ENCODE assay signal across 15 mouse cellular contexts in genomic region chr15:78438018-78438394, GRCm38 (mm10). TPM values are rescaled to one million over a fixed set of nuclear protein-coding genes. Genes with fewer than 3 reads are reported as not detected.
DNase-seq lines count a peak whose midpoint lies in the region; ATAC-seq and TF ChIP-seq lines count a peak whose summit lies in the region.
"Had no signal": no experiment of that assay in that cellular context is flagged by ENCODE, and none has a peak within 500 bp of the region (broad histone marks: within the 10 kb centered on the region; RNA-seq: fewer than 3 reads in every experiment).

No protein-coding gene starts in this region.

- H3K27ac ChIP-seq in gastrocnemius, adult 2 months: peak overlapping the region; percentile 77
- H3K27ac ChIP-seq in liver, postnatal 0 days (ENCODE audit: low read depth): peak overlapping the region; percentile 51; the same call in 1 of the 2 replicates
- H3K27ac ChIP-seq in liver, embryonic 11.5 days (ENCODE audit: low read depth, low read length): no peak overlapping the region
- H3K27ac ChIP-seq in limb, embryonic 10.5 days: peak overlapping the region; percentile 75

- no peaks in the 10 kb centered on the region for H3K9me3 ChIP-seq in liver, postnatal 0 days (ENCODE audit: low read length)
- no peaks in the 10 kb centered on the region for H3K9me3 ChIP-seq in liver, embryonic 11.5 days (ENCODE audit: control insufficient read depth, low read length)
- H3K9me3 ChIP-seq in limb, embryonic 10.5 days (replicated peaks): no peaks in the 10 kb centered on the region
- H3K9me3 ChIP-seq: forebrain, embryonic 13.5 days had no signal

- no peak overlapping the region for H3K4me3 ChIP-seq in gastrocnemius, adult 2 months
- no peak overlapping the region for H3K4me3 ChIP-seq in liver, postnatal 0 days (ENCODE audit: low read depth, low read length)
- H3K4me3 ChIP-seq in liver, embryonic 11.5 days (ENCODE audit: low read depth, low read length): no peak overlapping the region
- H3K4me3 ChIP-seq in limb, embryonic 10.5 days: no peak overlapping the region

- no peak overlapping the region for H3K4me2 ChIP-seq in liver, postnatal 0 days (ENCODE audit: low read depth, low read length)
- H3K4me2 ChIP-seq in liver, embryonic 11.5 days: no peak overlapping the region

- no peak overlapping the region for H3K9ac ChIP-seq in liver, postnatal 0 days (replicated peaks)
- no peak overlapping the region for H3K9ac ChIP-seq in liver, embryonic 11.5 days (ENCODE audit: low read depth, low read length)

- TF ChIP-seq CTCF in gastrocnemius, adult 2 months (IDR thresholded peaks at IDR 0.05): no peak
- TF ChIP-seq CTCF in liver, postnatal 0 days (IDR thresholded peaks at IDR 0.05; ENCODE audit: low read depth): no peak

- no peak for ATAC-seq in liver, postnatal 0 days
- ATAC-seq in liver, embryonic 11.5 days (replicated peaks; ENCODE audit: low FRiP score): no peak
- ATAC-seq: activated CD4-positive, CD25-positive, alpha-beta regulatory T cell, adult 4 months had no signal

- intact Hi-C loops in gastrocnemius, adult 2 months (cut with DNase I): no loop called here

- 50% methylated on average over 4 of the region's 4 CpGs for WGBS in liver, postnatal 0 days (ENCODE audit: insufficient replicate concordance)
- WGBS in liver, embryonic 11.5 days: 54% methylated on average over 4 of the region's 4 CpGs
- 49% methylated on average over 4 of the region's 4 CpGs for WGBS in limb, embryonic 10.5 days

- TF ChIP-seq EP300 in liver, postnatal 0 days (IDR thresholded peaks at IDR 0.05; ENCODE audit: low read depth): no peak

- H3K4me1 ChIP-seq in liver, postnatal 0 days (ENCODE audit: insufficient read depth): peaks cover 13% of the 10 kb centered on the region
- H3K4me1 ChIP-seq in liver, embryonic 11.5 days (replicated peaks; ENCODE audit: control insufficient read depth, insufficient read depth, low read length): peaks cover 15% of the 10 kb centered on the region
- H3K4me1 ChIP-seq in limb, embryonic 10.5 days: peaks cover 57% of the 10 kb centered on the region

- peaks cover 3% of the 10 kb centered on the region; the same call in 1 of the 2 replicates for H3K27me3 ChIP-seq in liver, postnatal 0 days (ENCODE audit: insufficient read depth, low read length)
- peaks cover 23% of the 10 kb centered on the region for H3K27me3 ChIP-seq in liver, embryonic 11.5 days (replicated peaks; ENCODE audit: control insufficient read depth, insufficient read depth, low read length)
- H3K27me3 ChIP-seq in limb, embryonic 10.5 days (ENCODE audit: low read depth, poor library complexity, severe bottlenecking): peaks cover 37% of the 10 kb centered on the region
- H3K27me3 ChIP-seq: forebrain, embryonic 13.5 days had no signal

- no peak for DNase-seq in gastrocnemius, adult 2 months
- no peak for DNase-seq in gastrocnemius, postnatal 10 days
- DNase-seq in liver, postnatal 0 days: no peak
- no peak for DNase-seq in liver, embryonic 11.5 days (ENCODE audit: low spot score)
- peak; percentile 82 for DNase-seq in adrenal gland, adult 8-10 months
- no peak for DNase-seq in limb, embryonic 10.5 days (ENCODE audit: low spot score)
- no peak for DNase-seq in urinary bladder, adult 18-20 months (ENCODE audit: low spot score in 2 of 2)
- DNase-seq in gastrocnemius, adult 18-20 months (ENCODE audit: low spot score): no peak
- DNase-seq: cerebellum, adult 8-10 months; liver; thymus, adult 2 months had no signal

- peaks cover 11% of the 10 kb centered on the region; the same call in 1 of the 2 replicates for H3K36me3 ChIP-seq in liver, postnatal 0 days (replicated peaks; ENCODE audit: insufficient read depth, low read length)
- no peaks in the 10 kb centered on the region for H3K36me3 ChIP-seq in liver, embryonic 11.5 days (ENCODE audit: control insufficient read depth, insufficient read depth, low read length)
- peaks cover 31% of the 10 kb centered on the region for H3K36me3 ChIP-seq in limb, embryonic 10.5 days

RNA-seq across cellular contexts. Expression of gene Kctd17, which starts 9.6 kb away (rescaled TPM):
- 10 to 100 TPM in 1 of 2 experiments, 1 to 10 TPM in 1; 8.9 to 17.2 TPM for total RNA-seq in gastrocnemius, adult 2 months (2021)
- 10 to 100 TPM; 48.7 to 62.2 TPM for total RNA-seq in gastrocnemius, postnatal 10 days (2021)
- 6.0 and 6.1 TPM in 2 replicates for polyA plus RNA-seq in liver, postnatal 0 days (2015; fragmentation: Nextera tagmentation; extraction: Ambion mirVana)
- polyA plus RNA-seq in liver, embryonic 11.5 days (2014; fragmentation: Nextera tagmentation; extraction: Ambion mirVana): 17.1 and 19.2 TPM in 2 replicates
- total RNA-seq in adrenal gland, adult 8-10 months (2022): 100 to 1,000 TPM in 2 of 4 experiments, 10 to 100 TPM in 2; 80.2 to 106 (median 96.4) TPM
- polyA plus RNA-seq in limb, embryonic 10.5 days (2016; fragmentation: Nextera tagmentation; extraction: Ambion mirVana): 42.8 and 49.9 TPM in 2 replicates
- total RNA-seq in gastrocnemius, adult 18-20 months (2021): 10 to 100 TPM in 1 of 2 experiments, 1 to 10 TPM in 1; 8.4 to 13.9 TPM

RNA-seq across cellular contexts. Expression of gene Tmprss6, which starts 30.4 kb away (rescaled TPM):
- not detected for total RNA-seq in gastrocnemius, adult 2 months (2021)
- total RNA-seq in gastrocnemius, postnatal 10 days (2021): under 1 TPM in 1 of 2 experiments, not detected in 1; 0.38 TPM
- 73.4 and 80.3 TPM in 2 replicates for polyA plus RNA-seq in liver, postnatal 0 days (2015; fragmentation: Nextera tagmentation; extraction: Ambion mirVana)
- 7.0 and 7.9 TPM in 2 replicates for polyA plus RNA-seq in liver, embryonic 11.5 days (2014; fragmentation: Nextera tagmentation; extraction: Ambion mirVana)
- total RNA-seq in adrenal gland, adult 8-10 months (2022): 1 to 10 TPM; 1.1 to 2.8 (median 2.0) TPM
- 0.06 TPM in 1 of 2 replicates, not detected in the other for polyA plus RNA-seq in limb, embryonic 10.5 days (2016; fragmentation: Nextera tagmentation; extraction: Ambion mirVana)
- total RNA-seq in gastrocnemius, adult 18-20 months (2021): under 1 TPM in 1 of 2 experiments, not detected in 1; 0.17 TPM
- total RNA-seq: midbrain, postnatal 0 days had no signal
- polyA plus RNA-seq: activated CD4-positive, CD25-positive, alpha-beta regulatory T cell, adult 4 months; forebrain, embryonic 13.5 days had no signal

RNA-seq across cellular contexts. Expression of gene Mpst, which starts 31.8 kb away (rescaled TPM):
- total RNA-seq in gastrocnemius, adult 2 months (2021): 10 to 100 TPM; 61.9 to 66.9 TPM
- 10 to 100 TPM; 34.6 to 40.5 TPM for total RNA-seq in gastrocnemius, postnatal 10 days (2021)
- 4.3 and 7.0 TPM in 2 replicates for polyA plus RNA-seq in liver, postnatal 0 days (2015; fragmentation: Nextera tagmentation; extraction: Ambion mirVana)
- 5.1 TPM in 2 replicates for polyA plus RNA-seq in liver, embryonic 11.5 days (2014; fragmentation: Nextera tagmentation; extraction: Ambion mirVana)
- total RNA-seq in adrenal gland, adult 8-10 months (2022): 10 to 100 TPM; 47.5 to 53.8 (median 49.3) TPM
- 1.1 and 2.1 TPM in 2 replicates for polyA plus RNA-seq in limb, embryonic 10.5 days (2016; fragmentation: Nextera tagmentation; extraction: Ambion mirVana)
- total RNA-seq in gastrocnemius, adult 18-20 months (2021): 10 to 100 TPM; 56.5 to 65.3 TPM

RNA-seq across cellular contexts. Expression of gene Tst, which starts 32.3 kb away (rescaled TPM):
- 10 to 100 TPM; 18.2 to 18.8 TPM for total RNA-seq in gastrocnemius, adult 2 months (2021)
- 10 to 100 TPM; 18.0 to 23.3 TPM for total RNA-seq in gastrocnemius, postnatal 10 days (2021)
- 361 and 363 TPM in 2 replicates for polyA plus RNA-seq in liver, postnatal 0 days (2015; fragmentation: Nextera tagmentation; extraction: Ambion mirVana)
- 95.3 and 98.9 TPM in 2 replicates for polyA plus RNA-seq in liver, embryonic 11.5 days (2014; fragmentation: Nextera tagmentation; extraction: Ambion mirVana)
- total RNA-seq in adrenal gland, adult 8-10 months (2022): 100 to 1,000 TPM; 288 to 361 (median 321) TPM
- 8.1 and 8.5 TPM in 2 replicates for polyA plus RNA-seq in limb, embryonic 10.5 days (2016; fragmentation: Nextera tagmentation; extraction: Ambion mirVana)
- total RNA-seq in gastrocnemius, adult 18-20 months (2021): 10 to 100 TPM; 21.7 to 24.2 TPM

RNA-seq across cellular contexts. Expression of gene Tex33, which starts 42.3 kb away (rescaled TPM):
- total RNA-seq in gastrocnemius, adult 2 months (2021): not detected
- total RNA-seq in gastrocnemius, postnatal 10 days (2021): not detected
- not detected in 2 replicates for polyA plus RNA-seq in liver, postnatal 0 days (2015; fragmentation: Nextera tagmentation; extraction: Ambion mirVana)
- not detected in 2 replicates for polyA plus RNA-seq in liver, embryonic 11.5 days (2014; fragmentation: Nextera tagmentation; extraction: Ambion mirVana)
- total RNA-seq in adrenal gland, adult 8-10 months (2022): under 1 TPM in 1 of 4 experiments, not detected in 3; 0.31 TPM
- polyA plus RNA-seq in limb, embryonic 10.5 days (2016; fragmentation: Nextera tagmentation; extraction: Ambion mirVana): not detected in 2 replicates
- total RNA-seq in gastrocnemius, adult 18-20 months (2021): not detected
- total RNA-seq: midbrain, postnatal 0 days had no signal
- polyA plus RNA-seq: activated CD4-positive, CD25-positive, alpha-beta regulatory T cell, adult 4 months; forebrain, embryonic 13.5 days; hindbrain, embryonic 11.5 days had no signal
